Mouse (Mus musculus): ENCODE results near the gene Hfe2. TPM values are rescaled to one million over a fixed set of nuclear protein-coding genes. Genes with fewer than 3 reads are reported as not detected.

Gene Hfe2
- total RNA-seq, 2 experiments from 2014 or later = 266 to 290 TPM

DNA sequence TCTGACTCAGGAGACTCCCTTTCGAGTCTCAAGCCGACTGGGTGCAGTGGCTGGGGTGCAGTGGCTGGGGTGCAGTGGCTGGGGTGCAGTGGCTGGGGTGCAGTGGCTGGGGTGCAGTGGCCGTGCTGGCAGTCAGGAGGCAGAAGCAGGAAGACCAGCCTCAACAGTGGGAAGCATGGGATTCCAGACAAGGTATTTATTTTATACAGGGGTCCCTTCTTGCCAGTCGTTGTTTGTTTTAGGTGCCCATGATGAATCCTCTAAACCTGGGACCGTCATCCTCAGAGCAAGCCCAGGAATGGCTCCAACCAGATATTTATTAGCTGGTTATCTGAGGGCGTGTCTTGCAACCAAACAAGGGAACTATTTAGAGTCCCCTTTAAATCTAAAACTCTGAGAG is 28.6 kb downstream of the Hfe2 start:
- no peak for DNase-seq (ENCODE audit: low spot score)
- intact Hi-C loops (cut with DNase I) = no loop called here

DNA sequence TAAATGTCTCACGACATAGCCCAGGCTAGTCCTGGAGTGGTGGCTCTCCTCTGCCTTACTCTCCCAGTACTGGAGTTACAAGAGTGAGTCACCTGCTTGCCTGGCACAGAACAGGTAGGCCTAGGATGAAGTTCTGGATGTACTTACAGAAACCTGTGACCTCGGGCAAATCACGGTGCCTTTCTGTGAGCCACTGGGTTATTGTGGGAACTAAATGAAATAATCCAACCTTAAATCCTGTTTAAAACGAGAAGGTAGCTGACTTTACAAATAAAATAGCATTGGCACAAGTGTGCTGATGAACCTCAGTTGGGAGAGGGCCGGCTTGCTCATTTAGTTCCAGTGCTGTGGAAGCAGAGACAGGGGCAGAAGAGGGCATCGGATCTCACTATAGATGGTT is 29.3 kb downstream of the Hfe2 start:
- DNase-seq (ENCODE audit: low spot score) = no peak
- intact Hi-C loops (cut with DNase I) = no loop called here

DNA sequence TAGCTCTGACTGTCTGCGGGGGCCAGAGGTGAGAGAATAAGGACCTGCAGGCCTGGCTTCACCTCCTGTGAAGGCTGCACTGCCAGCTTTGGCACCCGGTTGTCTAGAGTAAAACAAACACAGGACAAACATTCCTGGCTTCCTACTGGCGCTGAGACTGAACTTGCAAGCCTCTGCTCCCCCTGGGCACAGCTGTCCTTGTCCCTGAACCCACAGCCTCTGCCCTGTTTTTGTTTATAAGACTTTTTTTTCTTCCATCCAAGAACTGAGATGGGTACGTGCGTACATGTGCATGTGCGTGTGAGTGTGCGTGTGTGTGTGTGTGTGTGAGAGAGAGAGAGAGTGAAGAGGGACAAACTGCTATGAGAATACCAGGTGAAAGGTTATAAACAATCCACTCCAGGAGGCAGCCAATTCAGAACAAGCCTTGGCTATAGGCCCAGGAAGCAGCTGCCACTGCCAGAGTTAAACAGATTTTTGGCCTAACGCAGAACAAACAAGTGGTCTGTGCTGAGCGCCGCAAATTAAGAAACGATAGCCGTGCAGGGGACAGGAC is 30.1 kb downstream of the Hfe2 start:
- intact Hi-C loops (cut with DNase I) = no loop called here
- DNase-seq (ENCODE audit: low spot score) = peak; percentile 82

DNA sequence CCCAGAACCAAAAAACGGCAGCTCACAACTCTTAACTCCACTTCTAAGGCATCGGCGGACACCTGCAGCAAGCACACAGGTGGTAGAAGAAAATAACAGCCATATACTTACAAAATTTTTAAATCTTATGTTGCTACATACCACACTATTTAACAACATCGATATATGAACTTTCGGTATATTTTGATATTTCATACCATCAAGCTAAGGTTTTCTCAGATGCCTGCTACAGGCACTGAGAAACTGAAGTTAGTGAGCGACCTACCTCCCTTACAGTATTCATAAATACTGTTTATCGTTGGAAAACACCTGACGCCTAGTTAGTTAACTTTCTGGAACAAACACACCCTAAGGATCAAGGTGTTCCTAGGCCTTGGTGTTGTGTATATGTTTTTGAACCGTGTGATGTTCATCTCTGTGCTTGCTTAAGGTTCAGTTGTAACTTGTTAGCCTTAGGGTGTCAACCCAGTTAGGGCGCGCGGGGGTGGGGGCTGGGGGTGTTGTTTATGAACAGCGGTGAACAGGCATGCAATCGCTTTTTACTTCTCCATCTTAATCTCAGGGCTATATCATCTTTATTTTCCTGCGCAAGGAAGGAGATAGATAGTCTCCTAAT is 31.1 kb downstream of the Hfe2 start:
- intact Hi-C loops (cut with DNase I) = no loop called here
- no peak for DNase-seq (ENCODE audit: low spot score)

DNA sequence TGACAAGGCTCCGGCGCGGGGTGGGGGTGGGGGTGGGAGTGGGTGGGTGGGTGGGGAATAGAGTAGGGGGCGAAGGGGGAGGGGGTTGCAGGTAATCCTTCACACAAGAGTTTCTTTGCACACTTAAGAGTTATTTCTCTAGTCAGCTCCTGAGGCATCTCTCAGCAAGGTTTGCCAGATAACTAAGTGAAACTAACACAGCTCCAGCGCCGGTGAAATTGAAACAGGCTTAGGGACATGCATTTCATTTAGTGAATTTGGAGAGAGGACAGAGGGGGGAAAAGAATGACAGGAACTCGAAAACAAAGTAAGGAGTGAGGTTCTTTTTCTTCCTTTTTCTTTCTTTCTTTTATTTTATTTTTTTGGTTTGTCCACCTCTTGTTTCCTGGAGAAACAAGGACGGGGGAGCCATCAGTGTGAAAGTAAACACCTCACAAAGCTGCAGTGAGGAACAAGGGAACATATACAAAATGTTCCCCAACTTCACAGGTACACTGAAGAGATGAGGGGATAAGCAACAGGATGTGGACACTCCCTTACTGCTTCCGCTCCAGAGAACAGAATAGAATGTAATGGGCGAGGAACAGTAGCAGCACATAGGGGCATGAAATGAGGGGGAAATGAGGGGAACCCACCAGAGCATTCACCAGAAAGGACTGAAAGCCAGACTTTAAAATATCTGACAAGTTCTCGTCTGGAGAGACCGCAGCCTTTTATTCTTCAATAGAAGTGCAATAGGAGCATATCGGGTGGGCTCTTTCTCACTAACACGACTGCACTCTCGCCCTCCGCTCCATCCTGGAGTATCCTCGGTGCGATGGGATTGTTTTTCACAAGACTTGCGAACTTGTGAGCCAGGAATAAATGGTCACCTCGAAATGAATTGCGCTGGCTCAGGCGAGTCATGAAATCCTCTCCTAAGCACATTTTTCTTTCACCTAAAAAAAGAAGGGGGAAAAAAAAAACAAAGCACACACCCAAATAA is 32.0 kb downstream of the Hfe2 start:
- intact Hi-C loops (cut with DNase I) = loop anchor here (1.0 kb wide), 1 partner anchor 19 kb away; the partner anchor contains the start of gene Gm16253

DNA sequence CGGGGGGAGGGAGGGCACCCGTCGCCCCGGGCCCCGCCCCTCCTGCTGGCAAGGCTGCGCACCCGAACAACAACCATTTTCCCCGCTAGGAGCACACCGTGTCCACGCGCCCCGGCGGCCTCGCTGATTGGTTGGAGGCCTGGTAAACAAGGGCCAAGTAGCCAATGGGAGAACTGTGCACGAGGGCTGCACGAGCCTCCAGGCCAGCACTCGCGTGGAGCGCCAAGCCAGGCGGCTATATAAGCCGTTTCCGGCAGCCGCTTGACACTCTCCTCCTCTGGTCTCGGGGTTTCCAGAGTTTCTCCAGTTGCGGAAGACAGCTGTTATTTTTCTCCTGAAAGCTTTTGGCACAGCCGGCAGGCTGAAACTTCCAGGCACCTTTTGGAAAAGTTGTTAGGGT is 32.7 kb downstream of the Hfe2 start, which contains the start of gene Txnip:
TSS of gene Txnip (plus strand) at position 264 of the 400 bp plus-strand sequence.
- intact Hi-C loops (cut with DNase I) = loop anchor here (1.0 kb wide), 1 partner anchor 19 kb away; the partner anchor contains the start of gene Gm16253
- peak; percentile 100 for DNase-seq (ENCODE audit: low spot score)

More for the DNA sequence above, 32.0 kb downstream of the Hfe2 start:
- DNase-seq (ENCODE audit: low spot score) = no peak

DNA sequence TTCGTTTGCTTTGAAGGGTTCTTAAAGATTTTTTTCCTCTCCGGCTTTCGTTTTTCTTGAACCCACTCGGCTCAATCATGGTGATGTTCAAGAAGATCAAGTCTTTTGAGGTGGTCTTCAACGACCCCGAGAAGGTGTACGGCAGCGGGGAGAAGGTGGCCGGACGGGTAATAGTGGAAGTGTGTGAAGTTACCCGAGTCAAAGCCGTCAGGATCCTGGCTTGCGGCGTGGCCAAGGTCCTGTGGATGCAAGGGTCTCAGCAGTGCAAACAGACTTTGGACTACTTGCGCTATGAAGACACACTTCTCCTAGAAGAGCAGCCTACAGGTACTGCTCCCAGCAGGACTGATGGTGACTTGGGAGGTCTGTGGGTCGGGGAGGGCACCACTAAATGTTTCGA is 33.2 kb downstream of the Hfe2 start:
- intact Hi-C loops (cut with DNase I) = no loop called here
- no peak for DNase-seq (ENCODE audit: low spot score)

DNA sequence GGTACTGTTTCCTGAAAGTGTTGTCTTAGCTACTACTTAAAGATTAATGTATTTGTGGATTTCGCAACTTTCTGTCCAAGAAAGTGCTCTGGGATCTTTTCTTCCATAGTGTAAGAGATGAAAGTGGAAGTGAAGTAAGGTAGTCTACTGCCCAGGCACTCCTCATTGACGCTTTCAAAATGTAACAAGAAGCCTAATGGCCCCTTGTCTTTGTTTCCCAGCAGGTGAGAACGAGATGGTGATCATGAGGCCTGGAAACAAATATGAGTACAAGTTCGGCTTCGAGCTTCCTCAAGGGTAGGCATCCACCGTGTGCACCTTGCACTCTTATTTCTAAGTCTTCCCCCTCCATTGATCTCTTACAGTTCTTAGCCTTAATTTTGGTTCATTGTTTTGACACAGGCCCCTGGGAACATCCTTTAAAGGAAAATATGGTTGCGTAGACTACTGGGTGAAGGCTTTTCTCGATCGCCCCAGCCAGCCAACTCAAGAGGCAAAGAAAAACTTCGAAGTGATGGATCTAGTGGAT is 33.8 kb downstream of the Hfe2 start:
- no peak for DNase-seq (ENCODE audit: low spot score)
- intact Hi-C loops (cut with DNase I) = no loop called here

DNA sequence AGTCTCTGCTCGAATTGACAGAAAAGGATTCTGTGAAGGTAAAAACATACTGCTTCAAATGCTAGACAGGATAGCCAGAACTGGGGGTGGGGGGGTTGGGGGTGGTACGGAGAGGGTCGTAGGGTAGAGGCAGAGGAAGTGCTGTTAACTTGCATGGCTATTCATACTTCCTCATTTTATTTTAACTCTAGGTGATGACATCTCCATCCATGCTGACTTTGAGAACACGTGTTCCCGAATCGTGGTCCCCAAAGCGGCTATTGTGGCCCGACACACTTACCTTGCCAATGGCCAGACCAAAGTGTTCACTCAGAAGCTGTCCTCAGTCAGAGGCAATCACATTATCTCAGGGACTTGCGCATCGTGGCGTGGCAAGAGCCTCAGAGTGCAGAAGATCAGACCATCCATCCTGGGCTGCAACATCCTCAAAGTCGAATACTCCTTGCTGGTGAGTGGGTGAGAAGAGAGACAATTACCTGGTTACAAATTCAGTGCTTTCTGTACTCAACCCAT is 34.5 kb downstream of the Hfe2 start:
- intact Hi-C loops (cut with DNase I) = no loop called here

DNA sequence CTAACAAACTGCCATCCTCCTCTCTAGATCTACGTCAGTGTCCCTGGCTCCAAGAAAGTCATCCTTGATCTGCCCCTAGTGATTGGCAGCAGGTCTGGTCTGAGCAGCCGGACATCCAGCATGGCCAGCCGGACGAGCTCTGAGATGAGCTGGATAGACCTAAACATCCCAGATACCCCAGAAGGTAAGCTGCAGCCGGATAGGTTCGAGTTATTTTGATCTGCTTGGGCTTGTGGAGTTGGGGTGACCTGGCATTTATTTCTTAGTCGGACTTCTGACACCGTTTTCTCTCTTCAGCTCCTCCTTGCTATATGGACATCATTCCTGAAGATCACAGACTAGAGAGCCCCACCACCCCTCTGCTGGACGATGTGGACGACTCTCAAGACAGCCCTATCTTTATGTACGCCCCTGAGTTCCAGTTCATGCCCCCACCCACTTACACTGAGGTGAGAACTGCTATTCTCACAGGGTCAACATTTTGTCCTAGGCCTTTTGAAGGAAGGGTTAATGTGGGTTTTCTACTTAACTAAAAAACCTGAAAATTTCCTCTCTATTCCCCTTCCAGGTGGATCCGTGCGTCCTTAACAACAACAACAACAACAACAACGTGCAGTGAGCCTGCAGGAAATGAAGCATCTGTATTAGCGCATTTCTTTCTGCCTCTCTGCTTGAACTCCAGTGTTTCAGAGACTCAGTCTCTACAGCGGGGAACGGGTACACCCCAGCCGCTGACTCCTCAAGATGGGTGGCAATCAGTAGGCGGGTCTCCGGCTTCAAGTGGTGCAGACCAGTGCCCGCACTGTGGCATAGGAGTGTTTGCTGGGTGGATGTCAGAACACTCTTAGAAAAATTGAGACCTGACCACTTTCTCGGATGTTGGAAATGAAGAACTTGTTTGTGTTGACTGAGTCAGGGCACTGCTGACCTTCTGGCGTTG is 35.2 kb downstream of the Hfe2 start:
- intact Hi-C loops (cut with DNase I) = no loop called here
- DNase-seq (ENCODE audit: low spot score) = no peak

More for the DNA sequence above, 34.5 kb downstream of the Hfe2 start:
- no peak for DNase-seq (ENCODE audit: low spot score)

DNA sequence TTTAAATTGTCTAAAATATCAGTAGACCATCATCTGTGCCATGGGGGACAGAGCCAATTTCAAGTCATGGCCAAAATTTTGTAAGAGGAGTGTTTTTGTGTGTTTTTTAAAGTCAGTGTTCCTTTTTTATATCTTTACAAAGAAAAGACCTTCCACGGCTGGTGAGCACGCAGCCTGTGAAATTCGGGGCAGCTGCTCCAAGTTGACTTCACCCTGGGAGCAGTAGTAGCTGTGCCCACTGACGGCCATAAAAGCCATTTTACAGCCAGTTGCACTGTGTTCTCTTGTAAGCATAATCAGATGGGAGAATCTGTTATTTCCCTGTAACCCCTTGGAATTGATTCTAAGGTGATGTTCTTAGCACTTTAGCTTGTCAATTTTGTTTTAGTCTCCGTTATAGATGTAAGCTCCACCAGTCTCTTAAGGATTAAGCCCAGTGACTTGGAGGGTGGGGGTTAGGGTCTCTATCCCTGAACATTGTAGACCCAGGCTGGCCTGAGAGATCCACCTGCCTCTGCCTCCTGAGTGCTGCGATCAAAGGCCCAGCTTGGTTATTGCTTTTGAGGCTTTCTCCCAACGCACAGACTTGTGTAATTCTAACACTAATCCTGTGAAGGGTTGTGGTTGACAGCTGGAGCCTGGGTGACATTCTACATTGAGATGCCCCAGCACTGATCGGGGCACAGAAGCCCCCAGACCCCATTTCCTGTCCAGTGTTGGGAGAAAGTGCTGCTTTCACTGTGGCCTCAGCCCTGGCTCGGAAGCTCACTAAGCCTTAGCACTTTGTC is 36.1 kb downstream of the Hfe2 start:
- DNase-seq (ENCODE audit: low spot score) = no peak
- intact Hi-C loops (cut with DNase I) = no loop called here

DNA sequence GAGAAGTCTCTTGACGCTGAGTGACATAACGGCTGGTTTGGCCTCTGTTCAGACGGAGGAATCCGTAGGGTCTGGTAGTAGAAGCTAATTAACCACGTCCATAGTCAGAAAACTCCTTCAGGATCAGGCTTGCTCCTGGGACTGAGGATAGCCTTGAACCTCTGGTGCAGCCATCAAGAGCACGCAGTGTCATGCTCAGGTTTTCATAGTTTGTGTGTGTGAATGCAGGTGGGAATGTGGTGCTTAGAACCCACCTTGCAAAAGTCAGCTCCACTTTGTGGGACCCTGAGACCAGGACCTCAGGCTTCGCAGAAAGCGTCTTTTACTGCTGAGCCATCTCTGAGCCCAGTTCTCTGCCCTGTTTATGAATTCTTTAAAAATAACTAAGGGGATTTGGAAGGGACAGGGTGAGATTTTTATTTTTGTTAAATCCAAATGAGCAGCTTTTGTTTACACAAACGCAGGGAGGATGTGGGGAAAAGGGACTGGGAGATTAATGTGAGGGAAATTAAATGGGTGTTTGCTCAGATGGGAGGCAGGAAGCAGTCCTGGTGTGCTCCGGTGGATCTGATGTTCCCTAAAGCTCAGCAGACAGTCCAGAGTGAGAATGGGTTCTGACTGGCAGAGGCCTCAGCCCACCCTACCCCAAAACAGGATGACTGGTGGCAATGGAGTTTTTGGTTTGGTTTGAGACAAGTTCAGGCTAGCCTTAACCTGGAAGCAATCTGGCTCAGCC is 37.1 kb downstream of the Hfe2 start:
- DNase-seq (ENCODE audit: low spot score) = no peak
- intact Hi-C loops (cut with DNase I) = no loop called here

DNA sequence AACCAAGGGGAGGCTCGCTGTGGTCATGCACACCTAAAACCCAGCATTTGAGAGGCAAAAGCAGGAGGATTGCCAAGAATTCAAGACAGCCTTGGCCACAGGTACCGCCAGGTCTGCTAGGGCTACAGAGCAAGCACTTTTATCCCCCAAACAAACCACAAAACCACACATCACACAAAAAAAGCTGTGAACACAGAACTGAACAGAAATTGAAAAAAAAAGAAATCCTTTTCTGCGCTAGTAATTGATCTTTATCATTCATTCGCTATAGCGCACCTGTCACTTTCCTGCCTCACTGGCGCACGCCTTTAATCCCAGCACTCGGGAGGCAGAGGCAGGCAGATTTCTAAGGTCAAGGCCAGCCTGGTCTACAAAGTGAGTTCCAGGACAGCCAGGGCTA is 38.3 kb downstream of the Hfe2 start:
- intact Hi-C loops (cut with DNase I) = no loop called here
- DNase-seq (ENCODE audit: low spot score) = no peak

DNA sequence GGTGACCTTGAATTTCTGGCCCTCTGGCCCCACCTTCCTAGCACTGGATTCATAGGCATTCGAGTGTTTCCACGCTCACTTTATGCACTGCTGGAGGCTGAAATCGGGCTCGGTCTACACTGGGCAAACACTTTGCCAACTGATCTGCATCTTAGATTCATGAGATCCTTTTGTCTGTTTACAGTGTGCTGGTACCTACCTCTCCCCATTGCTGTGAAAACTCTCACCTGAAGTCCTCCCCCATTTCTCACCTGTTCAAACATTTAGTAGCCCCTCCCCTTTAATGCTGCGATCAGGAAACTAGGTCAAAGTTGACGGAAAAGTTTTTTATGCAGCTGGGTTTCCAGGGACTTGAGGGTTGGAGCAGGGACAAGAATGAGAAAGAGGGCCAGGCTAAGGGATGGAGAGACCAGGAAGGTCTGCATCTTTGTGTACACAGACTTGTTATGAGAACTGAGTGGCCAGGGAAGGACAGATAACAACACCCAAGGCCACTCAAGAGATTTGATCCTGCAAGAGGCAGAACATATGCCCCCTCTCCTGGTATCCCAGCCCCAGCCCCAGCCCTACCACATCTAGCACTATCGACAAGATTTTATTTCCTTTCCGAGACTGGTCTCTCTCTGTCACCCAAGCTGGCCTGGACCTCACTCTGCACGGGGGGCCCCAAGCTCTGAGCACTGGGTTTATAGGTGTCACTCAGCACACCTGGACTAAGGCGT is 39.1 kb downstream of the Hfe2 start:
- no peak for DNase-seq (ENCODE audit: low spot score)
- intact Hi-C loops (cut with DNase I) = no loop called here

DNA sequence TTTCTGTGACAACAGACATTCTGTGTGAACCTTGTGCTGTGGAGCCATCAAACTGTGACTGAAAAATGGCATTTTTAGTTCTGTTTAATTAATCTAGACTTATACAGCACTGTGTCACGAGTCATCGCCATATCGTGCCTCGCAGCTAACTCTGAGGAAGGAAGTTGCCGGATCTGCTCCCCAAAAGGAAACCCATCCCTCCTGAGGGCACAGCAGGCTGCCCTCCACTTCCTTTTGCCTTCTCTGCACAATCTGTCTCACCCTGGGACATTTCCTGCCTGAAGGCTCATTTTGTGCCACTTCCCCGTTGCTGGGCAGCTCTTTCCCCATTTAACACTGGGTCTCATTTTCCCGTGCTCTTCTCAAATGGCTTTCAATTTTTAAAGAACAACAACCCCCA is 39.7 kb downstream of the Hfe2 start:
- intact Hi-C loops (cut with DNase I) = no loop called here
- no peak for DNase-seq (ENCODE audit: low spot score)

DNA sequence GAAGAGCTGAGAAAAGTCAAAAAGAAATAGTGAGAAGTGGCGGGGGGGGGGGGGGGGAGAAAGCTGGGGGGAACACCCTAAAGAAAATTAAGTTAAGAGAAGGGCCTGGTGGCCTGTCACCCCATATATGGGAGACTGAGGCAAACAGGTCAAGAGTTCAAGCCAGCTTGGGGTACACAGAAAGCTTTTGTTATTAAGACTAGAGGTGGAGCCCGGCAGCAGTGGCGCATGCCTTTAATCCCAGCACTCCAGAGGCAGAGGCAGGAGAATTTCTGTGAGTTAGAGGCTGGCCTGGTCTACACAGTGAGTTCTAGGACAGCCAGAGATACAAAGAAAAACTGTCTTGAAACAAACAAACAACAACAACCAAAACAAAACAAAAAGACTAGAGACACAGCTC is 40.1 kb downstream of the Hfe2 start:
- intact Hi-C loops (cut with DNase I) = no loop called here
- DNase-seq (ENCODE audit: low spot score) = no peak

Data from heart, postnatal 25 days (tissue).